Mouse (Mus musculus) megakaryocyte, embryonic 14.5 days (primary cell): Measurements from ENCODE around the gene Ier3. TPM values are rescaled to one million over a fixed set of nuclear protein-coding genes. Genes with fewer than 3 reads are reported as not detected.

ENCODE experiments used
- H3K27me3 ChIP-seq: replicated peaks from 2 replicates; pipeline ENCODE3; 2012; ENCODE audit warnings: inconsistent platforms
- H3K36me3 ChIP-seq: replicated peaks from 2 replicates; pipeline ENCODE3; 2012; ENCODE audit warnings: low read length, inconsistent platforms, mixed read lengths
- H3K4me1 ChIP-seq: 2 replicates; pipeline ENCODE4 v1.6.1; 2012; ENCODE audit warnings: inconsistent platforms
- H3K4me3 ChIP-seq: replicated peaks from 2 replicates; pipeline ENCODE3; 2012; ENCODE audit warnings: moderate library complexity, mild to moderate bottlenecking, inconsistent platforms
- H3K9me3 ChIP-seq: 2 replicates; pipeline ENCODE4 v1.6.1; 2012; ENCODE audit warnings: inconsistent platforms
- FLI1 ChIP-seq: IDR thresholded peaks from 2 replicates; pipeline ENCODE4 v1.6.1; 2012; ENCODE audit warnings: low read length, inconsistent platforms, mixed read lengths
- GATA1 ChIP-seq: IDR thresholded peaks from 3 replicates; pipeline ENCODE4 v1.6.1; 2012; ENCODE audit warnings: mixed read lengths, low read length, inconsistent platforms, borderline replicate concordance
- polyA plus RNA-seq: library from polyadenylated mRNA; stranded (reverse); fragments of >175 nt; gene quantifications from 2 replicates; pipeline ENCODE4 v1.2.3, GENCODE M21; 2012; ENCODE audit warnings: low replicate concordance; ENCODE audit not compliant: insufficient read depth

Ier3 gene
- polyA plus RNA-seq, 1 experiment, result 65.8 TPM

DNA sequence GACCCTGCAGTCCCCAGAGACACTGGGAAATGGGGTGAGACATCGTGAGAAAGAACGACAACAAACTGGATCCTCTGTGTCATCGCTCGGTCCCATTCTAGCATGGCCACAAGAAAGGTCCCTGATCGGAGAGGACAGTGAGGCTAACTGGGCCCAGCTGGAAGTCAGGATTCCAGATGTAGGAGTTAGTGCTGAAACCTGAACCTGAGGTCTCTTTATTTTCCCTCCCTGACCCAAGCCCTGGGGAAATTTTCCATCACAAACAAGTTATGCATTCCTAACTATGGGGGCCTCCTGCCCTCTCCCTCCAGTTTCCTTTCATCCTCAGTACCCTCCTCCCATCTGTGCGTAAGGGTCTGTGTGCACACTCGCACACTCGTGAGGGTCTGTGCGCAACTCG is 4.3 kb upstream of the Ier3 start:
- Histone ChIP-seq H3K4me1 (peaks cover 79% of the 10 kb centered on the region), H3K36me3 (no peaks in the 10 kb centered on the region), H3K9me3 (no peaks in the 10 kb centered on the region), H3K4me3 (no peak overlapping the region), H3K27me3 (no peaks in the 10 kb centered on the region)
- TF ChIP-seq GATA1, result no peak
- no peak for TF ChIP-seq FLI1

DNA sequence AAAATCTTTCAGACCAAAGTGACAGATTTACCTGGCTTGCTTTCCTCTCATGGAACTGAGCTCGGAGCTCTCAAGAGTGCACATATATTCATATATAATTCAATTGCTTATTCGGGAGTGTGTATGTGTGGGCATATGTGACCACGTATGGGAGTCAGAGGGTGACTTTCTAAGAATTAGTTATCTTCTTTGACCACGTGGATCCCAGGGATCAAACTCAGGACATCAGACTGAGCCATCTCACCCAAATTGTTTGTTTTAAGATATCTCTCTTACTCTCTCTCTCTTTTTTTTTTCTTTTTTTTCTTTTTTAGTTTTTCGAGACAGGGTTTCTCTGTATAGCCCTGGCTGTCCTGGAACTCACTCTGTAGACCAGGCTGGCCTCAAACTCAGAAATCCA is 1.4 kb upstream of the Ier3 start:
- Histone ChIP-seq H3K4me3 (no peak overlapping the region), H3K9me3 (no peaks in the 10 kb centered on the region), H3K4me1 (peaks cover 67% of the 10 kb centered on the region), H3K36me3 (peaks cover 12% of the 10 kb centered on the region), H3K27me3 (no peaks in the 10 kb centered on the region)
- TF ChIP-seq GATA1, result no peak
- TF ChIP-seq FLI1, result no peak

DNA sequence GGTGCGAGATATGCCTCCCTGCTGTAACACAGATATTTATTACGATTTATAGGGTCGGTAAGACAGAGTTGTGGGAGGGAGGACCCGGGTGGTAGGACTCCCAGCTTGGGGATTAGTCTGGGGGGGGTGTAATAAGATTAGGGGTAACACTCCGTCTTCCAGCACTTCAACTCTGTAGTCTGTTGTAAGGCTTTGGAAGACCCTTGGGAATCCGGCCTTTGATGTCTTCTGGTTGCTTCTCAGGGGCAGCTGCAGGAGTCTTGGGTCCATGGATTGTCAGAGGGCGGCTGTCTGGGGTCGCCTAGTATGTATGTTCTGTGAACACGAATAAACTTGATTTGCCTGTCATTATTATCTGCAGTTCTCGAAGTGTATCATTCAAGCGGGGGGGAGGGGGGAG is 1.1 kb downstream of the Ier3 start:
- peaks cover 62% of the 10 kb centered on the region for H3K4me1 ChIP-seq
- peaks cover 36% of the 10 kb centered on the region for H3K36me3 ChIP-seq
- peak overlapping the region; percentile 98 for H3K4me3 ChIP-seq
- no peaks in the 10 kb centered on the region for H3K9me3 ChIP-seq
- no peak for TF ChIP-seq FLI1
- TF ChIP-seq GATA1, result no peak
- no peaks in the 10 kb centered on the region for H3K27me3 ChIP-seq

DNA sequence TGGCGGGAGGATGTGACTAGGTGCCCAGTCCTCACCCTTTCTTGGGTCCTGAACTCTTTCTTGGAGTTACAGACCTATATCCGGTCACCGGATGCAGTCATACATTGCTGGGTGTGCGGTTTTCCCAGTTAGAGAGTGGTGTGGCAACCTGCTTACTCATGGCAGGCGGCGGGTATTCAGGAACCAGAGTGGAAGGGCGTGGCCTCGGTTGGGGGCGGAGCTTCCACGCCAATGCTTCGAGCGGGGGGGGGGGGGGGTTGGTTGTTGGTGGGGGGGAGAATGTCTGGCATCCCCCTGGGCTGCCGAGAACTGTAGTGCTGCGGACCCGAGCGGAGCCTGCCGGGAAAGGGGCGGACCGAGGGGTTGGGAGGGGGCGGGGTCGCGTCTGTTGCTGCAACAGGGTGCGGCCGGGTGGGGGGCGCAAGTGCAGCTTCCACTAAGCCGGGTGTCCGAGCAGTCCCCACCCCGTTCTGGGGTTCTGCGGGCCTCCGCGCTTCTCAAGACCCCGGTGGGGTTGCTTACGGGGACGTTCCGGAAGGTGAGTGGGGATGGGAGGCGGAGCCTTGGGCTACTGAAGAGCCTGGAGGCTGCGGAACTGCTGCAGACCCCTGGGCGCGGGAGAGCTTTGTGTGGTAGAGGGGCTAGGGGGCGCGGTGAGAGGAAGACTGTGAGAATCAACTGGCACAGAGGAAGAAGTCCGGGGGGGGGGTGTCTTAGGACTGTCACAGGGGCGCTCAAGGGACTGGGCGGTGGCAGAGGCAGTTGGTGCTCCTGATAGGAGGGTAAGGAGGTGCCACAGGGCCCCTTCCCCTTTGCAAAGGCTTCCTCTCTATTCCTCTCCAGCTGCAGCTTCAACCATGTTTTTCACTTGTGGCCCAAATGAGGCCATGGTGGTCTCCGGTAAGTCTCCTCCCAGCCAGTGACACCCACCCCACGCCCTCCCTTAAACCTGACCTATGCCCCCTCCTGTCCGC is 1.8 kb downstream of the Ier3 start, which contains the start of gene Flot1:
TSS of gene Flot1 (plus strand) at position 267 of the 974 bp plus-strand sequence.
- H3K4me1 ChIP-seq, result peaks cover 61% of the 10 kb centered on the region
- H3K4me3 ChIP-seq, result peak within 1 kb of the TSS; percentile 98
- H3K27me3 ChIP-seq, result no peaks in the 10 kb centered on the region
- peaks cover 43% of the 10 kb centered on the region for H3K36me3 ChIP-seq
- TF ChIP-seq FLI1, result peak; percentile 72; the same call in 1 of the 2 replicates
- no peak for TF ChIP-seq GATA1
- no peaks in the 10 kb centered on the region for H3K9me3 ChIP-seq

DNA sequence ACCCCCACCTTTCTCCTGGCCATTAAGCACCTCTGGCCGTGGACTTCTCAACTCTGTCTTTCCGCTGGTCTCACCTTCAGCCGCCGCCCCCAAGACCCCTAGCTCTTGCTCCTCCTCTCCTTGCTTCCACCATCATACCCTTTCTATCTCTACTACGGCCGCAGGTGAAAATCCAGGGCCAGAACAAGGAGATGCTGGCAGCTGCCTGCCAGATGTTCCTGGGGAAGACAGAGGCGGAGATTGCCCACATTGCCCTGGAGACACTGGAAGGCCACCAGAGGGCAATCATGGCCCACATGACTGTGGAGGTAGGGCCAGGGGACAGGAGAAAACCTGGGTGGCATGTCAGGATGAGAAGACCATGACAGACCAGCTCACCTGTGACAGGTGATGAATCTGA is 2.9 kb downstream of the Ier3 start:
- peaks cover 54% of the 10 kb centered on the region for H3K36me3 ChIP-seq
- H3K4me3 ChIP-seq, result peak overlapping the region; percentile 98
- no peaks in the 10 kb centered on the region for H3K9me3 ChIP-seq
- TF ChIP-seq GATA1 (no peak), FLI1 (no peak)
- peaks cover 66% of the 10 kb centered on the region for H3K4me1 ChIP-seq
- H3K27me3 ChIP-seq, result no peaks in the 10 kb centered on the region

DNA sequence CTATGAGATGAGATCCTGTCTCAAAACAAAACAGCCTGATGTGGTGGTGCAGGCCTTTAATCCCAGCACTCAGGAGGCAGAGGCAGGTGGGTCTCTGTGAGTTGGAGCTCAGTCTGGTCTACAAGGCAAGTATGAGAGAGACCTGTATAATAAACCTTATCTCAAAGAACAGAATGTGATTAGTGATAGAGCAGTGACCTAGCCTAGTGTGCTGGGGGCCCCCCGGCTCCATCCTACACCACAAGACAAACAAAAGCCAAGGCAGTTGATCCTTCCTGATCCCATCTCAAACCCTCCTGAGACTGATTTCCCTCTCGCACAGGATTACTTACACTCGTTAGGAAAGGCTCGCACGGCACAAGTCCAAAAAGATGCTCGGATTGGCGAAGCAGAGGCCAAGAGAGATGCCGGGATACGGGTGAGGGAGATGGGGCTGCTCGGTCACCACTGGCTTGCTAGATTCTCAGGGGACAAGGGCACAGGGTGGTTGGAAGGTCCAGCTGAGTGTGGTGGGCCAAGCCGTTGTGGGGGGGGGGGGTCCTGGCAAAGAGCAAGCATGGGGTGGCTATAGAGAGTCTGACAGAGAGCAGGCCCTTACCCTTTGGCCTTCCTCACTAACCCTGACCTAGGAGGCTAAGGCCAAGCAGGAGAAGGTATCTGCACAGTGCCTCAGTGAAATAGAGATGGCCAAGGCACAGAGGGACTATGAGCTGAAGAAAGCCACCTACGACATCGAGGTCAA is 3.8 kb downstream of the Ier3 start:
- peaks cover 66% of the 10 kb centered on the region for H3K4me1 ChIP-seq
- H3K4me3 ChIP-seq, result peak overlapping the region; percentile 98
- no peaks in the 10 kb centered on the region for H3K27me3 ChIP-seq
- TF ChIP-seq FLI1 (no peak), GATA1 (no peak)
- H3K36me3 ChIP-seq, result peaks cover 63% of the 10 kb centered on the region
- no peaks in the 10 kb centered on the region for H3K9me3 ChIP-seq

DNA sequence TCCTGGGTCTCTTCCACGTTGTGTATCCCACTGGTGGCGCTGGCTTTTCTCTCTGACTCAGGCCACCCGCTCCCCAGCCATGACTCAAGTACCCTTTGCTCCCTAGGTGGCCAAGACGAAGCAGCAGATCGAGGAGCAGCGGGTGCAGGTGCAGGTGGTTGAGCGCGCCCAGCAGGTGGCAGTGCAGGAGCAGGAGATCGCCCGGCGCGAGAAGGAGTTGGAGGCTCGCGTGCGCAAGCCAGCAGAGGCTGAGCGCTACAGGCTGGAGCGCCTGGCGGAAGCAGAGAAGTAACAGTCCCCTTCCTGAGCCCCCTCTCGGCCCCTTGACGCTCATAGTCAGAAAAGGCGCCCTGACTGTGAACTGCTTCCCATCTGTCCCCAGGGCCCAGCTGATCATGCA is 8.3 kb downstream of the Ier3 start:
- Histone ChIP-seq H3K36me3 (peaks cover 99% of the 10 kb centered on the region), H3K9me3 (no peaks in the 10 kb centered on the region), H3K4me3 (peak overlapping the region; percentile 71), H3K4me1 (peaks cover 73% of the 10 kb centered on the region), H3K27me3 (no peaks in the 10 kb centered on the region)
- TF ChIP-seq FLI1 (no peak), GATA1 (no peak)

DNA sequence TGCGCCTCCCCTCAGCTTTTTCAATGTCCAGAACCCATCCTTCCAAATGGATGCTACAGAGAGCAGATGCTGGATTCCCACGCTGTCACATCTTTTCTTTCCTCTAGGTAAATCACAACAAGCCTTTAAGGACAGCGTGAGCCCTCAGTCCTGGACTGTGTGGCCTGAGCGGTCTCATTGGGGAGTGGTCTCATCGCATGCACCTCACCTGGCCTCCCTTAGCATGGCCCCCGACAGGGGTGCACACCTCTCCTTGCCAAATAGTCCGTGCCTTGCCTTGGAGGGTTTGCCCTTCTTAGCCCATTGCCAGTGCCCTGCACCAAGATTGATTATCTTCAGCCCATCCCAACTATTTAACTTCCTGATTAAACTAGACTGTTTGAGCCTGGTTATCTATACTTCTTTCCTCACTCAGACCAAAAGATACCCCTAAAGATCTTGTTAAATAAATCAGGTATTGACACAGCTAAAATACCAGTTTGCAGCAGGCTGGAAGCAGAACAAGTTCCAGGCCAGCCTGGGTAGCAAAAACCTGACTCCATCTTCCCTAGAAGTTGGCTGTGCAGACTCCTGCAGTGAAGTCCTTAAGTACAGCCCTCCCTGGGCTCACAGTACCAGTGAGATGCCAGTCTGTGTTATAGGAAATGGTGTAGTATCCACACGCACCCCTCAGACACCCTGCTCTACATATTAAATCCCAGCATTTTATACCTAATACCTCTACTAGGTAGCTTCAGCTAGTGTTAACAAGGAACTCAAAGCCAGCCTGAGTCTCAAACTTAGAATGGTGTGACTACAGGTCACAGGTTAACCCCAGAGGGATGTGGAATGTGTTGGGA is 11.1 kb downstream of the Ier3 start:
- Histone ChIP-seq H3K4me1 (peaks cover 73% of the 10 kb centered on the region), H3K27me3 (no peaks in the 10 kb centered on the region), H3K9me3 (no peaks in the 10 kb centered on the region), H3K4me3 (no peak overlapping the region), H3K36me3 (peaks cover 91% of the 10 kb centered on the region)
- no peak for TF ChIP-seq GATA1
- no peak for TF ChIP-seq FLI1

DNA sequence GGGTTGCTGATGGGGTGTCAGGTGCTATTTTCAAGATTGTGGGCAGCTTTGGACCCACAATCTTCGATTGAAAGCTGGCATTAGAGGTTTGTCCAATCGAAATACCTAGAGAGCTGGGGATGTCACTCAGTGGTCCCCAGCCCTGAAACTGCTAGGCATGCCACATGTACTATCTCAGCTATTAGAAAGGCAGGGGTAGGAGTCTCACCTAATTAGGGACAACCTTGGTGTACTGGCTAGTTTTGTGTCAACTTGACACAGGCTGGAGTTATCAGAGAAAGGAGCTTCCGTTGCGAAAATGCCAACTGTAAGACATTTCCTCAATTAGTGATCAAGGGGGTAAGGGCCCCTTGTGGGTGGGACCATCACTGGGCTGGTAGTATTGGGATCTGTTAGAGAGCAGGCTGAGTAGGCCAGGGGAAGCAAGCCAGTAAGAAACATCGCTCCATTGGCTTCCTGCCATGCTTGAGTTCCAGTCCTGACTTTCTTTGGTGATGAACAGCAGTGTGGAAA is 11.8 kb downstream of the Ier3 start:
- H3K4me3 ChIP-seq, result no peak overlapping the region
- H3K4me1 ChIP-seq, result peaks cover 73% of the 10 kb centered on the region
- no peaks in the 10 kb centered on the region for H3K9me3 ChIP-seq
- H3K36me3 ChIP-seq, result peaks cover 85% of the 10 kb centered on the region
- TF ChIP-seq FLI1 (no peak), GATA1 (no peak)
- H3K27me3 ChIP-seq, result no peaks in the 10 kb centered on the region
